Mouse (Mus musculus): ENCODE results near the gene Dzip1. TPM values are rescaled to one million over a fixed set of nuclear protein-coding genes. Genes with fewer than 3 reads are reported as not detected.

Dzip1 gene
- total and polyA plus RNA-seq, 3 experiments: 0.16 to 0.83 (median 0.51) TPM

DNA sequence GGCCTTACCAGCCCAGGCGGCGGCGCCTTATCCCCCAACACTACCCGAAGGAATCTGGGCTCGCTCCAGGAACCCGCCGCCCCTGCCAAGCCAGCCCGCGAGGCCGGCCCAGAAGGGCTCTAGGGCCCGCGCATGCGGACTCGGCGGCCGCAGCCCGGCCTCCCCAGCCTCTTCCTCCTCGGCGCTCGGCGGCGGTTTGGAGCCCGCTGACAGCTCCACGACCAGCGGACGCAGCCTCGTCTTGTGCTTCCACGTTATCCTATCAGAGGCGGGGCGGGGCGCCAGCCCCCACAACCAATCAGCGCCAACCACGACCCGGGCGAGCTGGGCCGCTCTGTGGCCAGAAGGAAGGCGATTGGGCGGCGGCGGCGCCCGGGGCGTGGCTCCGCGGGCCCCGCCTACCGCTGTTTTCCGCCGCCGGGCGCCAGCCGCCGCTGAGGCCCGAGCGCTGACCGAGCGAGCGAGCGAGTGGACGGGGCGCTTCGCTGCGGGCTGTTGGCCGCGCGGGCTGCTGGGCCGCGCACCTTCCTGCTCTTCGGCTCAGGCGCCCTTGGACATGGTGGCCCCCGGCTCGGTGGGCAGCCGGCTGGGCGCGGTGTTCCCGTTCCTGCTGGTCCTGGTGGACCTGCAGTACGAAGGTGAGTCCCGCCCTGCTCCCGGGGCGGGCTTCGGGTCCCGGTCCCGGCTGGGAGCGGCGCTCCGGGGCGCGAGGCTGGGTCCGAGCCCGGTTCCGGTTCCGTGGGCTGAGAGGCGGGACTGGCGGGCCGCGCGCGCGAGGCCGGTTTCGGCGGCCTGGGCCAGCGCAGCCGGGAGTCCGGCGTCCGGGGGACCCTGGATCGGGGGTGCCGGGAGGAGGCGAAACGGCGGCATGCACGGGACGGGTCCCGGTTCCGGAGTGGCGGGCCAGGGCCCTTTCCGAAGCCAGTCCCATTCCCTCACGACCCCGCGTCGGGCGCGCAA is 12.6 kb upstream of the Dzip1 start, which contains the start of gene Dnajc3:
TSS of gene Dnajc3 (plus strand) at position 444 of the 960 bp plus-strand sequence.
- dilution Hi-C loops (cut with MboI; ENCODE audit: extremely low pct_ligation_motif_present, extremely low pct_unique_long_range_greater_than_20kb, low sequenced_read_pairs): no loop called here
- DNase-seq (ENCODE audit: extremely low read depth): peak; percentile 96
- Histone ChIP-seq H3K4me1 (ENCODE audit: control insufficient read depth in 1 of 2, insufficient read depth in 2 of 2) (peaks cover 6 to 42% of the 10 kb centered on the region in 2 experiments; a peak in 3 of 4 replicates), H3K79me2 (replicated peaks; ENCODE audit: control insufficient read depth, extremely low read depth, insufficient read depth, poor library complexity, severe bottlenecking) (peaks cover 14% of the 10 kb centered on the region), H3K4me2 (ENCODE audit: insufficient read depth, low read depth, poor library complexity, severe bottlenecking) (peak within 1 kb of the TSS; percentile 83), H3K4me3 (replicated peaks in 1 of 3; ENCODE audit: low read depth in 2 of 3, low read length in 2 of 3, poor library complexity in 1 of 3) (peak within 1 kb of the TSS; percentile 72 to 99 (median 95)), H3K9ac (ENCODE audit: insufficient read depth, low read depth) (peak within 1 kb of the TSS; percentile 92), H3K9me3 (replicated peaks; ENCODE audit: low read length) (no peaks in the 10 kb centered on the region), H3K27ac (ENCODE audit: insufficient read depth, low read depth) (peak within 1 kb of the TSS; percentile 12; the same call in 1 of the 2 replicates), H3K27me3 (replicated peaks) (no peaks in the 10 kb centered on the region), H3K36me3 (replicated peaks in 1 of 2; ENCODE audit: control insufficient read depth in 1 of 2, insufficient read depth in 1 of 2, low read length in 1 of 2) (peaks cover 0 to 6% of the 10 kb centered on the region in 2 experiments)
- TF ChIP-seq JUND (conservative IDR thresholded peaks at IDR 0.05; ENCODE audit: low read depth, low read length) (no peak), ELF1 (IDR thresholded peaks at IDR 0.05; ENCODE audit: low read depth, low read length) (peak; percentile 64), MAFK (IDR thresholded peaks at IDR 0.05; ENCODE audit: insufficient replicate concordance, low read length) (no peak), USF2 (conservative IDR thresholded peaks at IDR 0.05; ENCODE audit: low read depth, low read length) (no peak), KAT2A (IDR thresholded peaks at IDR 0.05; ENCODE audit: insufficient replicate concordance, low read length) (no peak), MEF2A (IDR thresholded peaks at IDR 0.05; ENCODE audit: borderline replicate concordance, low read depth, low read length) (0 out of 2 replicates have a peak, but pooled peaks have one; percentile 7), EP300 (IDR thresholded peaks at IDR 0.05; ENCODE audit: low read length) (no peak), TCF12 (IDR thresholded peaks at IDR 0.05; ENCODE audit: low read depth, low read length) (peak; percentile 83), MYC (IDR thresholded peaks at IDR 0.05; ENCODE audit: low read depth, low read length) (no peak), ZNF384 (IDR thresholded peaks at IDR 0.05; ENCODE audit: low read depth, low read length) (no peak), RAD21 (IDR thresholded peaks at IDR 0.05; ENCODE audit: low read depth, low read length) (no peak), SMC3 (IDR thresholded peaks at IDR 0.05; ENCODE audit: low read depth, low read length) (no peak), HCFC1 (IDR thresholded peaks at IDR 0.05; ENCODE audit: low read depth, low read length) (peak; percentile 31; the same call in 1 of the 2 replicates), MXI1 (IDR thresholded peaks at IDR 0.05; ENCODE audit: low read depth, low read length) (peak; percentile 72), NRF1 (IDR thresholded peaks at IDR 0.05; ENCODE audit: low read depth, low read length) (peak; percentile 86), POLR2A (IDR thresholded peaks at IDR 0.05; ENCODE audit: low read depth, low read length) (peak; percentile 93), BHLHE40 (IDR thresholded peaks at IDR 0.05; ENCODE audit: low read depth, low read length) (no peak), MAZ (IDR thresholded peaks at IDR 0.05; ENCODE audit: low read depth, low read length) (no peak), USF1 (IDR thresholded peaks at IDR 0.05; ENCODE audit: low read depth, low read length) (no peak), MAX (IDR thresholded peaks at IDR 0.05; ENCODE audit: low read length) (no peak), IRF4 (IDR thresholded peaks at IDR 0.05; ENCODE audit: low read depth, low read length) (no peak), CHD1 (IDR thresholded peaks at IDR 0.05; ENCODE audit: low read depth, low read length) (no peak), ZMIZ1 (IDR thresholded peaks at IDR 0.05; ENCODE audit: low read depth, low read length) (peak; percentile 52; the same call in 1 of the 2 replicates), ETS1 (conservative IDR thresholded peaks at IDR 0.05; ENCODE audit: low read depth, low read length) (no peak), NELFE (IDR thresholded peaks at IDR 0.05; ENCODE audit: low read depth, low read length) (peak; percentile 79), CTCF (conservative IDR thresholded peaks at IDR 0.05 in 1 of 2, IDR thresholded peaks at IDR 0.05 in 1 of 2; ENCODE audit: low read depth in 2 of 2, low read length in 2 of 2) (no peak), ZKSCAN1 (IDR thresholded peaks at IDR 0.05; ENCODE audit: borderline replicate concordance, low read depth, low read length) (no peak), SIN3A (IDR thresholded peaks at IDR 0.05; ENCODE audit: low read length) (no peak; the same call in none of the 2 replicates), CHD2 (IDR thresholded peaks at IDR 0.05; ENCODE audit: low read length) (0 out of 2 replicates have a peak, but pooled peaks have one; percentile 23), ZC3H11A (IDR thresholded peaks at IDR 0.05; ENCODE audit: low read depth, low read length) (no peak), GABPA (IDR thresholded peaks at IDR 0.05; ENCODE audit: insufficient replicate concordance, low read depth, low read length) (no peak), POLR2AphosphoS2 (IDR thresholded peaks at IDR 0.05; ENCODE audit: low read depth, low read length) (no peak), PAX5 (IDR thresholded peaks at IDR 0.05; ENCODE audit: low read length) (no peak), UBTF (IDR thresholded peaks at IDR 0.05; ENCODE audit: low read depth, low read length) (0 out of 2 replicates have a peak, but pooled peaks have one; percentile 68), E2F4 (IDR thresholded peaks at IDR 0.05; ENCODE audit: insufficient replicate concordance, low read depth, low read length) (no peak), JUN (IDR thresholded peaks at IDR 0.05; ENCODE audit: insufficient read depth, low read depth, low read length) (no peak), TBP (conservative IDR thresholded peaks at IDR 0.05; ENCODE audit: low read depth, low read length) (peak; percentile 65; the same call in 1 of the 2 replicates), RCOR1 (conservative IDR thresholded peaks at IDR 0.05; ENCODE audit: low read depth, low read length) (no peak)
- in situ Hi-C loops (cut with MboI; ENCODE audit: low pct_ligation_motif_present, low pct_unique_long_range_greater_than_20kb, low sequenced_read_pairs): no loop called here

Measured in CH12.LX (cell line).